Mouse (Mus musculus) thymus, adult 2 months (tissue): ENCODE measurements around the gene Calb2.

ENCODE experiments used
- CTCF ChIP-seq: fragments of 200-500 bp; IDR thresholded peaks from 2 replicates; pipeline ENCODE4 v1.5.1; 2012; ENCODE audit warnings: mild to moderate bottlenecking, control low read depth, low read length, moderate library complexity, borderline replicate concordance; ENCODE audit not compliant: control insufficient read depth, poor library complexity, insufficient read depth; ENCODE audit errors: extremely low read depth
- POLR2A ChIP-seq: fragments of 200-500 bp; IDR thresholded peaks from 2 replicates; pipeline ENCODE4 v1.6.1; 2012; ENCODE audit warnings: mild to moderate bottlenecking, low read length, control low read depth, moderate library complexity; ENCODE audit not compliant: control insufficient read depth, poor library complexity, insufficient read depth; ENCODE audit errors: extremely low read depth

GRCm38 (mm10) chr8:110177359-110178155 lies 9.5 kb upstream of the Calb2 start:
- TF ChIP-seq POLR2A: no peak
- no peak for TF ChIP-seq CTCF
